Mouse (Mus musculus) lung, embryonic 15.5 days (tissue): ENCODE data around the gene Tns3. TPM values are rescaled to one million over a fixed set of nuclear protein-coding genes. Genes with fewer than 3 reads are reported as not detected.

Experiments used
- ATAC-seq: fragments of 200-750 bp; cut with Nextera tagmentation; 2 replicates; pipeline ENCODE4 v1.8.0; 2017; ENCODE audit warnings: moderate number of reproducible peaks, borderline replicate concordance; ENCODE audit not compliant: low FRiP score, low TSS enrichment; ENCODE audit errors: extremely low read depth
- H3K27ac ChIP-seq: fragments of 300-500 bp; sonication (generic); 2 replicates; pipeline ENCODE4 v1.5.1; 2015; ENCODE audit warnings: moderate library complexity, mild to moderate bottlenecking, inconsistent platforms
- H3K27me3 ChIP-seq: fragments of 300-500 bp; sonication (generic); 2 replicates; pipeline ENCODE4 v1.6.1; 2015; ENCODE audit warnings: inconsistent platforms
- H3K36me3 ChIP-seq: fragments of 300-500 bp; sonication (generic); 2 replicates; pipeline ENCODE4 v1.6.1; 2015; ENCODE audit warnings: inconsistent platforms
- H3K4me1 ChIP-seq: fragments of 300-500 bp; sonication (generic); 2 replicates; pipeline ENCODE4 v1.6.1; 2015; ENCODE audit warnings: inconsistent platforms
- H3K4me2 ChIP-seq: fragments of 300-500 bp; sonication (generic); 2 replicates; pipeline ENCODE4 v1.6.1; 2015; ENCODE audit warnings: inconsistent platforms, mild to moderate bottlenecking, moderate library complexity
- H3K4me3 ChIP-seq: fragments of 300-500 bp; sonication (generic); 2 replicates; pipeline ENCODE4 v1.5.1; 2015; ENCODE audit warnings: mild to moderate bottlenecking, inconsistent platforms
- H3K9ac ChIP-seq: fragments of 300-500 bp; sonication (generic); 2 replicates; pipeline ENCODE4 v1.6.1; 2015; ENCODE audit warnings: inconsistent platforms
- H3K9me3 ChIP-seq: fragments of 300-500 bp; sonication (generic); 2 replicates; pipeline ENCODE4 v1.6.1; 2016; ENCODE audit warnings: inconsistent platforms
- WGBS: fragments of 180-500 bp; shearing (Covaris S2); methylation state at CpG from one replicate; pipeline ENCODE4 v1.1.7; 2015; 5-methylcytosine and 5-hydroxymethylcytosine counted together
- polyA plus RNA-seq: library from polyadenylated mRNA; unstranded; fragments of >200 nt; fragmentation: Nextera tagmentation; extraction: Ambion mirVana; gene quantifications from 2 replicates; pipeline ENCODE4 v1.2.1, GENCODE M21; 2015

The Tns3 gene
- polyA plus RNA-seq, 1 experiment from 2014 or later: 55.9 TPM

DNA sequence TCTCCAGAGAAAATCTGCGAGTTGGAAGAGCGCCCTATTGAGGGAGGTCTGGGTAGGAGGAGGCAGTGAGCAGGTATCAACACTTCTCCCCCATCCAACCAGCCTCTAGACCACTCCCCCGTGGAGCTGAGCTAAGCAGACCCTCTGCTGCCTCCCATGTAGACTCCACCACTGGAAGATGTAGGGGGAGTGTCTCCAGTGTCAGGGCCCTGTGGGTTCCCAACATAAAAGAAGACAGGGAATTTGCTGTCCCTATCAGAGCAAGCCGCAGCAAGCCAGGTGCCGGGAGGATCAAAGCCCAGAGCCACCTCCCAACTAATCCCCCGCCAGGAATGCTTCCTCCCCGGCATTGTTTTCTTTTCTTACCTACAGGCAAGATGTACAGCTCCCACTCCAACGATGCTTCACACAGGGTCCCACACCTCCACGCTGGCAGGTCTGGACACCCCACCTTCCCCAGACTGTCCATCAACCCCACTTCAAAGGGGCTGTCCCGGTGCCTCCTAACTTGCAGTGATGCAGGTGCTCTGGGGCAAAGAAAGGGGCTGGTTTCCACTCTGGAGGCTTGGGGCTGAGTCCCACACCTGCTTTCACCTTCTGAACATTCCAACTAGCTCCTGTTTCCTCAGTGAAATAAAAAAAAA is 22.6 kb downstream of the Tns3 start:
- no peak overlapping the region for H3K27ac ChIP-seq
- ATAC-seq: no peak
- H3K9me3 ChIP-seq: no peaks in the 10 kb centered on the region
- peaks cover 42% of the 10 kb centered on the region for H3K4me1 ChIP-seq
- no peak overlapping the region for H3K4me2 ChIP-seq
- no peak overlapping the region for H3K4me3 ChIP-seq
- H3K9ac ChIP-seq: no peak overlapping the region
- no peaks in the 10 kb centered on the region for H3K27me3 ChIP-seq
- no peaks in the 10 kb centered on the region for H3K36me3 ChIP-seq
- 30% methylated on average over 10 of the region's 10 CpGs for whole genome bisulfite sequencing

DNA sequence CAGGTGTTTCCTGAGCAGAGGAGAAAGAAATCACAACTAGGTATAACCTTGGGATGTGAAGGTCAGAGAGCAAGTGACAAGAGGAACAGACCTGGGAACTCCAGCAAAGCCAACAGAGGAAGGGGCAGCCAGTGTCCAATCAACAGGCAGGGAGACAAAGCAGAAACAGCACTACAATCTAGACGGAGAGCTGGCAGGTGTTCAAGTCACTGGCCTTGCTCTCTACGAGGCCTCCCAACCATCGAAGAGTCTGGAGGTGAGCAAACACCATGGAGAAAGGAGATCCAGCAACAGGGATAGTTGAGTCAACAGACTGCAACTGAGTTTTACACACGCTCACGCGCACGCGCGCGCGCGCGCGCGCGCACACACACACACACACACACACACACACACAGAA is 24.6 kb downstream of the Tns3 start:
- ATAC-seq: no peak
- Histone ChIP-seq H3K4me3 (no peak overlapping the region), H3K27me3 (no peaks in the 10 kb centered on the region), H3K9ac (no peak overlapping the region), H3K36me3 (no peaks in the 10 kb centered on the region), H3K27ac (no peak overlapping the region; the same call in 1 of the 2 replicates), H3K4me2 (no peak overlapping the region), H3K4me1 (peaks cover 47% of the 10 kb centered on the region), H3K9me3 (no peaks in the 10 kb centered on the region)
- WGBS: 71% methylated on average over 16 of the region's 16 CpGs

DNA sequence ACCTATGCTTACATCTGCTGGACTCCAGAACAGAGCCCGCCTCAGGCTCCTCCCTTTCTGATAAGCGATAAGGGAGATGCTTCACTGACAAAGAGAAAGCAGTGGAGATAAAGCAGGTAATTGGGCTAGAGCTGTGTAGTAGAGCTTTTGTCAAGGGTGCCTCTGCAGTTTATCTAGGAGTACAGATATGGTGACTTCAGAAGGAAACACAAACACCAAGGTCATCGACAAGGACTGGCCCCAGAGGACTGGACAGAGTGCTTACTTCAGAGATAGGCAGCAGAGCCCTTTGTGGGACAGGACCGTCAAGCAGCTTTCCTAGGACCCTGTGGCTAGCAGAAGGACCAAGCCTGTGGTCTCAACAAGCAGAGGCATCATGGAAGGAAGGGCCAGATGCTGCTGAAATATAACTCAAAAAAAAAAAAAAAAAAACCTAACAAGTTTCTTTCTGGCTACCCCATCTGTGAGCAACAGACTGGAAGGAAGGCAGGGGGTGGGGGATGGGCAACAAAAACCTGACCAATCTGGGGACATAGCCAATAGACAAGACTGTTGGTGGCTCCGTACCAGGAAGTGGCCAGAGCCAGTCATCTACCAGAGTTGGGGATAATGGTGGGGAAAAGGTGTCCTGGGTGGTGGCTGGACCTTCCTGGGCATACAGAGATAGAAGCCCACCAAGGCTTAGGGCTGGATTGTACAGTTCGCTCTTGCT is 25.2 kb downstream of the Tns3 start:
- Histone ChIP-seq H3K36me3 (no peaks in the 10 kb centered on the region), H3K4me3 (no peak overlapping the region), H3K27ac (no peak overlapping the region), H3K4me1 (peaks cover 52% of the 10 kb centered on the region), H3K27me3 (no peaks in the 10 kb centered on the region), H3K4me2 (no peak overlapping the region), H3K9me3 (no peaks in the 10 kb centered on the region), H3K9ac (no peak overlapping the region)
- WGBS: 64% methylated on average over 6 of the region's 6 CpGs
- ATAC-seq: no peak

DNA sequence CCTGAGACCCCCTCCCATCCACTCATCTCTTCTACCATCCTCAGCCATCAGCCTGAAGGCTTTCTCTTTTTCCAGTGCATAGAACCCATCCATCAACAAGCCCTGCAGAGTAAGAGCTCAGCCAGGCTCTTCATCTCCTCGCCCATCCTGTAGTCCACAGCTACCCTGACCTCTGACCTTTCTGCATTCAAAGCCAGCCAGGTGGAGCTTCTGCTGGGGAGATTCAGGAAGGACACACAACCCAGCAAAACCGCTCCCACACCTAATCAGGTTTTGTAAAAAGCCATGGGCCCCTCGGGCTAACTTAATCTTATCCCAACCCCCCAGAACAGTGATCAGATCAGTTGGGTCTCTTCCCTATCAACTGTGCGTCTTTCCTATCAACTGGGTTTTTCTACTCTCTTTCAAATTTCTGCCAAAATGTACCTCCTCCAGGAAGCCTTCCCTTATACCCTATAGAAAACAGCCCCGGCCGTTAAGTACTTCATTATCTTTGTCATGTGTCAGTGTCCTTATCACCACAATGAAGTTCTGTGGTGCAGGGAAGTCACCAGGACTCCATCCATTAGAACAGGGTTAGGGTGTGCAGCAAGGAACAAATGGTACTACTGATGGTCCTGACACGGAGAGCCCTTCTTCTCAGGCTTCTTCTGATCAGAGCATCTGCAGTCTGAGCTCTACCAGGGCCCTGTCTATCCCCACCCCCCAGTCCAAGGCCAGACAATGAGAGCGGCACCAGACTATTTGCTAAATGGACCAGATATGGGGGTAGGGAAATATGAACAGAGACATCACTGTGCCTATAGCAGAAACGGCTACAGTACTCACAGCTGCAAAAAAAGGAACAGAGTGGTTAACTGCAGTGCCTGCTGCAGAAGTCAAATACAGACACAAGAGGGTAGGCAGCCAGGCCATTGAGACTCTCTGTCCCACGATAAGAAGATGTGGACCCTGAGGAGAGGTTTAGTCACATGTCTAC is 26.6 kb downstream of the Tns3 start:
- 68% methylated on average over 10 of the region's 10 CpGs for WGBS
- peaks cover 53% of the 10 kb centered on the region for H3K4me1 ChIP-seq
- H3K36me3 ChIP-seq: no peaks in the 10 kb centered on the region
- H3K27ac ChIP-seq: no peak overlapping the region
- H3K4me3 ChIP-seq: no peak overlapping the region
- no peaks in the 10 kb centered on the region for H3K9me3 ChIP-seq
- no peak for ATAC-seq
- no peak overlapping the region for H3K4me2 ChIP-seq
- no peak overlapping the region for H3K9ac ChIP-seq
- H3K27me3 ChIP-seq: no peaks in the 10 kb centered on the region

DNA sequence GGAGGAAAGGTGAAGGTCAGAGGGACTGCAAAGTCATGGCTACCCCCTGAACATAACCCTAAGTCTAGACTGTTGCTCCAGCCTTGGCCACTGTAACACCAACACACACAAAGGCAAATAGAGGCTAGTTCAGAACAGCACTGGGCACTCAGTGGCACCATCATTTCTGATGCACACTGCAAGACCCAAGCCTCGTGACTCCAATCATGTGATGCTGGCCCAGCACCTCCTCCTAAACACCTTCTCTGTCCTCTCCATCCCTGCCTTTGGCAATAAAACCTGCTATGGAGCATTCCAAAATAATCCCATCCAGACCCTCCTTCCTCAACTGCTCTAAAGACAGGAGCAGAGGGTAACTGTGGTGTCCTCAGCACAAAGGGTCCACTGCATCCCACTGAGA is 27.7 kb downstream of the Tns3 start:
- H3K4me1 ChIP-seq: peaks cover 46% of the 10 kb centered on the region
- no peak overlapping the region for H3K4me3 ChIP-seq
- WGBS: 91% methylated on average over 1 of the region's 1 CpGs
- no peak overlapping the region for H3K27ac ChIP-seq
- no peaks in the 10 kb centered on the region for H3K27me3 ChIP-seq
- H3K9ac ChIP-seq: no peak overlapping the region
- H3K36me3 ChIP-seq: no peaks in the 10 kb centered on the region
- no peak overlapping the region for H3K4me2 ChIP-seq
- H3K9me3 ChIP-seq: no peaks in the 10 kb centered on the region
- ATAC-seq: no peak

DNA sequence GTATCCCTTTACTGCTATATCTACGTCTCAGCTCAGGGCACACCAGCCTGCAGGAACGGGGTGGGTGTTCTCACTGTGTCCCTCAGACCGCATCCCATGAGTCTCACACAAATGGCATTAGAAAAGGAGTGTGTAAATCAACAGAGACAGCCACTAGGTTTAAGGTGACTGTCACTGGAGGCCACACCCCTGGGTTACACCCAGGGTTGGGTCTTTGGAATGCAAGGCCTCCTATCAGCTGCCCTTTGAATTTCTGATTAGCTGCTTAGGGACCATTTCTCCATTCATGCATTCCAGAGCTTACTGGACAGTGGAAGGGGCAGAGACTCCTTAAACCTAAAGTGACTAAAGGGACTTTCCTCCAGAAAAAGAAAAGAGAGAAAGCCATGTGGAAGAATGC is 28.6 kb downstream of the Tns3 start:
- Histone ChIP-seq H3K9ac (no peak overlapping the region), H3K27me3 (no peaks in the 10 kb centered on the region), H3K9me3 (no peaks in the 10 kb centered on the region), H3K27ac (no peak overlapping the region), H3K4me1 (peaks cover 38% of the 10 kb centered on the region), H3K4me2 (no peak overlapping the region), H3K36me3 (no peaks in the 10 kb centered on the region), H3K4me3 (no peak overlapping the region)
- ATAC-seq: no peak
- WGBS: 78% methylated on average over 3 of the region's 3 CpGs

DNA sequence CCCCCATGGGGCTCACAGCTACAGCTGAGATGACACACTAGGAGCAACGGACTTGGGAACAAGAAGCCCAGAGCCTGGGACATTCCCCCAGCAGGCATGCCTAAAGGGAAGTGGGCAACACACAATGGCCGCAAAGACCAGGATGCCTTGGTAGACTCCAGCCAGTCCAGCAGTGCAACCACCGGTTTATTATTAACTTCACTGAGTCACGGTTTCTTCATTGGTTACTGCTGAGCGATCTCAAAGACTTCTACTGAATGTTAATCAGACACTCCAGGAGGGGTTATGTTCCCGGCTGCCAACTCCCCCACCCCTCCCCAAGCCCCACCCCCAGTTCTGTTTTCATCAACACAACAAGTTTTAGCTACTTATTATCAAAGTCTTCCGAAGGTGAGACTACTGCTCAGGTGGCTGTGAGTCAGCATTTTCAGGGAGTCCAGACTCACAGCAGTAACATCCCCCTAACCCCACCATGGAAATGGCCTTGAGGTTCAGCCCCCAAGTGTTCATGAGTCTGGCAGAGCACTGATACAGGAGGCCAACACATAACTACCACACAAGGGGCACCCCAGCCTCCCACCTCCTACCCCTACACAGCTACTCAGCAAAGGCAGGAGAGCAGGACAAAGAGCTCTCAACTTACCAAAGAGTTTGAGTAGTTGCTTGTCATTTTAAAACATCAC is 29.5 kb downstream of the Tns3 start:
- H3K4me2 ChIP-seq: no peak overlapping the region
- H3K27me3 ChIP-seq: no peaks in the 10 kb centered on the region
- ATAC-seq: no peak
- H3K4me1 ChIP-seq: peaks cover 32% of the 10 kb centered on the region
- no peak overlapping the region for H3K9ac ChIP-seq
- 42% methylated on average over 7 of the region's 7 CpGs for WGBS
- no peak overlapping the region for H3K4me3 ChIP-seq
- no peak overlapping the region for H3K27ac ChIP-seq
- H3K36me3 ChIP-seq: no peaks in the 10 kb centered on the region
- no peaks in the 10 kb centered on the region for H3K9me3 ChIP-seq

DNA sequence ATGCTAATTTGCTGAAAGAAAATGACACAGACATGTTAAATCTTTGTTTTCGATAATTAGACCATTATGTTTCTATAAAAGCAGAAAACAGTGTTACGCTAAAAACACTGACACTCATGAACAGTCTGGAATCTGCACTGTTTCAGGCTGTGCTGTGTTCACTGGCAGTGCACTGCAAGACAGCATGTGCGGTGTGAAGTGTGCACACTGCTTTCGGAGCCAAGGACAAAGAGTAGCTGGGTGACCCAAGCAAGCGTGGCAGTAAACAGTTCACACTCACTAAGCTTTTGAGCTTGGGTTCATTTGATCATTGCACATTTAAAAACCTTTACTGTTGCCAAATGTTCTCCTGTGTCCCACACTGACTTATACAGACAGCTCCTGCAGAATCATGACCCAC is 32.2 kb downstream of the Tns3 start:
- Histone ChIP-seq H3K27me3 (no peaks in the 10 kb centered on the region), H3K9me3 (no peaks in the 10 kb centered on the region), H3K4me1 (peaks cover 38% of the 10 kb centered on the region), H3K27ac (no peak overlapping the region), H3K36me3 (no peaks in the 10 kb centered on the region), H3K9ac (no peak overlapping the region), H3K4me2 (no peak overlapping the region), H3K4me3 (no peak overlapping the region)
- ATAC-seq: no peak
- WGBS: 72% methylated on average over 5 of the region's 5 CpGs

DNA sequence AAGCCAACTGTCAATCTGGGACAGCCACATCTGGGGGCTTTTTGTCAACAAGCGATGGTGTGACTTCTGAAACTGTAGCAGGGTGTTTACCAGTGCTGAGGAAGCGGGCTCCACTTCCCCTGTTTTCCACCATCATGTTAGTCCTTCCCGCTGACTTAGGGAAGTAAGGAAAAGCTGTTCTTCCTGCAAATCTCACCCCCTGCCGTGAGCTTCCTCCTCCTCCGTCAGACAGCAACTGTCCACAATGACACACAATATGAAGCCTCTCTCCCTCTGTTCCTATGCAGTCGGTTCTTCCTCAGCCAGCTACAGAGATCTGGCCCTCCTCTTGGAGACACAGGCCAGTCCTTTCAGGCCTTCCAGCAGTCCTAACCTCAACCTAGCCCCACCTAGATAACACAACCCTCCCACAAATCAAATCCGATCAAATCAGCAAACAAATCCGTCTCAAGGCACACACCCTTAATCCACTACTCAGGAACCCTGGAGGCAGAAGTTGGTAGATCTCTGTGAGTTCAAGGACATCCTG is 34.4 kb downstream of the Tns3 start:
- Histone ChIP-seq H3K4me3 (no peak overlapping the region), H3K4me2 (no peak overlapping the region), H3K9me3 (no peaks in the 10 kb centered on the region), H3K9ac (no peak overlapping the region), H3K36me3 (no peaks in the 10 kb centered on the region), H3K4me1 (peaks cover 47% of the 10 kb centered on the region), H3K27ac (no peak overlapping the region), H3K27me3 (no peaks in the 10 kb centered on the region)
- no peak for ATAC-seq
- WGBS: 67% methylated on average over 8 of the region's 8 CpGs

DNA sequence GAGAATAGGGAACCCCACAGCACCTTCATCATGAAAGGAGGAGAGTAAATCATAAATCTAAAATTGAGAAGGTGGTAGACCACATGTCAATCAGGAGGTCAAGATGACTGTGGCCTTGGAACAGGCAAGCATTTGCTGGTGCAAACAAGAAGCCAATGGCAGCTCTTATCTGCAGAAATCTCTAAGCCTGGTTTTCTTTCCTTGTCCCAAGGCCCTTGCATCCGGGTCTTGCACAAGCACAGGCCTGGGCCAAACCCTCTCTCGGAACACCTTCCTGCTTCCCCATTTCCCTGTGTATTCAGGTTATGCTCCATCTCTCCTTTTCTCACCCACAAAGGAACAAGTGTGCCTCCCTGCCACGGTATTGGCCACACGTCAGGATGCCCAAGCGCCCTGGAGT is 35.0 kb downstream of the Tns3 start:
- H3K9ac ChIP-seq: no peak overlapping the region
- H3K27me3 ChIP-seq: no peaks in the 10 kb centered on the region
- 0 out of 2 replicates have a peak overlapping the region, but pooled peaks have one; percentile 2 for H3K27ac ChIP-seq
- H3K4me2 ChIP-seq: no peak overlapping the region
- peaks cover 47% of the 10 kb centered on the region for H3K4me1 ChIP-seq
- no peaks in the 10 kb centered on the region for H3K36me3 ChIP-seq
- WGBS: 77% methylated on average over 5 of the region's 5 CpGs
- ATAC-seq: no peak
- H3K4me3 ChIP-seq: no peak overlapping the region
- H3K9me3 ChIP-seq: no peaks in the 10 kb centered on the region

DNA sequence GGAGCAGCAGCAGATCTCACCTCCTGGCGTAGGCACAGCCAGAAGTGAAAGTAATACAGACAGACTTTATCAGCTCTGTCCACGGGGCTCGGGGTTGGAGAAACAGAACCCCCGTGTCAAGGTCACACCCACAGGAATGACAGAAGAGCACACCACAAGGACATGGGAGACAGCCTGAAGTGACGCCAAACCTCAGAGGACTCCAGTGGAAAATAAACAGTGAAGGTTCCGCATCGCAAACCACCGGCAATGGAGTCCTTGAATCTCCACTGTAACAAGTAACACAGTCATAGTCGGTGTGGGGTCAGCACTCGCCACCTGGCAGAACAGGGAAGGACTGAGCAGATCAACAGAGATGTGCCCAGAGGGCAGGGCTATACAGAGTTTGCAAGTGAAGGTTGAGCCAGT is 35.5 kb downstream of the Tns3 start:
- no peak overlapping the region for H3K27ac ChIP-seq
- peaks cover 49% of the 10 kb centered on the region for H3K4me1 ChIP-seq
- H3K4me2 ChIP-seq: 0 out of 2 replicates have a peak overlapping the region, but pooled peaks have one; percentile 16
- H3K9me3 ChIP-seq: no peaks in the 10 kb centered on the region
- no peak overlapping the region for H3K4me3 ChIP-seq
- no peak overlapping the region for H3K9ac ChIP-seq
- H3K36me3 ChIP-seq: no peaks in the 10 kb centered on the region
- 35% methylated on average over 10 of the region's 10 CpGs for WGBS
- H3K27me3 ChIP-seq: no peaks in the 10 kb centered on the region
- ATAC-seq: no peak
